In genomic region chr11:115209958-115210357, GRCm38 (mm10) we compare ENCODE assay signal across 17 mouse cellular contexts. TPM values are rescaled to one million over a fixed set of nuclear protein-coding genes. Genes with fewer than 3 reads are reported as not detected.
DNase-seq lines count a peak whose midpoint lies in the region; ATAC-seq and TF ChIP-seq lines count a peak whose summit lies in the region.
"Had no signal": no experiment of that assay in that cellular context is flagged by ENCODE, and none has a peak within 500 bp of the region (broad histone marks: within the 10 kb centered on the region; RNA-seq: fewer than 3 reads in every experiment).

No protein-coding gene starts in this region.

- peaks cover 23% of the 10 kb centered on the region for H3K4me1 ChIP-seq in heart, embryonic 13.5 days
- H3K4me1 ChIP-seq in midbrain, embryonic 13.5 days (replicated peaks): peaks cover 18% of the 10 kb centered on the region
- H3K4me1 ChIP-seq in midbrain, postnatal 0 days (ENCODE audit: insufficient read depth, low read length): no peaks in the 10 kb centered on the region
- H3K4me1 ChIP-seq in embryonic facial prominence, embryonic 14.5 days (ENCODE audit: control insufficient read depth, insufficient read depth, low read length): no peaks in the 10 kb centered on the region; the same call in 1 of the 2 replicates
- H3K4me1 ChIP-seq: intestine, embryonic 15.5 days had no signal

- H3K36me3 ChIP-seq in heart, embryonic 13.5 days: peaks cover 45% of the 10 kb centered on the region
- H3K36me3 ChIP-seq in midbrain, embryonic 13.5 days: peaks cover 48% of the 10 kb centered on the region
- H3K36me3 ChIP-seq in midbrain, postnatal 0 days (ENCODE audit: insufficient read depth, low read length): peaks cover 33% of the 10 kb centered on the region
- peaks cover 35% of the 10 kb centered on the region; the same call in 1 of the 2 replicates for H3K36me3 ChIP-seq in embryonic facial prominence, embryonic 14.5 days (ENCODE audit: control insufficient read depth, insufficient read depth, low read length)

- peaks cover 57% of the 10 kb centered on the region for H3K27me3 ChIP-seq in heart, embryonic 13.5 days (replicated peaks)
- no peaks in the 10 kb centered on the region for H3K27me3 ChIP-seq in midbrain, embryonic 13.5 days
- no peaks in the 10 kb centered on the region for H3K27me3 ChIP-seq in midbrain, postnatal 0 days (ENCODE audit: insufficient read depth, low read length)
- no peaks in the 10 kb centered on the region for H3K27me3 ChIP-seq in embryonic facial prominence, embryonic 14.5 days (replicated peaks; ENCODE audit: control insufficient read depth, insufficient read depth, low read length)
- H3K27me3 ChIP-seq: intestine, embryonic 15.5 days; liver, embryonic 15.5 days had no signal

- no peak for DNase-seq in heart, postnatal 36 days
- DNase-seq in midbrain, postnatal 0 days (ENCODE audit: low spot score): no peak
- no peak for DNase-seq in embryonic facial prominence, embryonic 14.5 days (ENCODE audit: low spot score)
- no peak for DNase-seq in right cerebral cortex, postnatal 36 days (ENCODE audit: low spot score in 2 of 2)
- no peak for DNase-seq in layer of hippocampus, adult 9-10 months (ENCODE audit: low spot score)
- DNase-seq: forebrain, postnatal 0 days; gastrocnemius, postnatal 10 days; layer of hippocampus, adult 9-11 months had no signal

- no peak overlapping the region for H3K4me2 ChIP-seq in heart, embryonic 13.5 days
- no peak overlapping the region for H3K4me2 ChIP-seq in midbrain, embryonic 13.5 days (replicated peaks)
- H3K4me2 ChIP-seq in midbrain, postnatal 0 days (ENCODE audit: low read depth, low read length, poor library complexity, severe bottlenecking): no peak overlapping the region
- H3K4me2 ChIP-seq in embryonic facial prominence, embryonic 14.5 days (ENCODE audit: low read depth, low read length): no peak overlapping the region
- H3K4me2 ChIP-seq: intestine, embryonic 15.5 days; liver, embryonic 15.5 days had no signal

- H3K27ac ChIP-seq in heart, embryonic 13.5 days (replicated peaks): no peak overlapping the region
- no peak overlapping the region for H3K27ac ChIP-seq in midbrain, embryonic 13.5 days
- no peak overlapping the region for H3K27ac ChIP-seq in midbrain, postnatal 0 days (ENCODE audit: low read depth, low read length)
- H3K27ac ChIP-seq in embryonic facial prominence, embryonic 14.5 days (replicated peaks; ENCODE audit: low read depth, low read length): no peak overlapping the region
- H3K27ac ChIP-seq: intestine, embryonic 15.5 days; kidney, postnatal 0 days; liver, embryonic 15.5 days had no signal

- no peak for ATAC-seq in heart, embryonic 13.5 days (ENCODE audit: extremely low read depth, insufficient number of reproducible peaks, low FRiP score, low TSS enrichment)
- ATAC-seq in midbrain, embryonic 13.5 days: no peak
- no peak for ATAC-seq in midbrain, postnatal 0 days (ENCODE audit: low FRiP score)
- ATAC-seq in embryonic facial prominence, embryonic 14.5 days (ENCODE audit: low read depth): no peak
- ATAC-seq: activated CD4-positive, CD25-positive, alpha-beta regulatory T cell, adult 4 months; CD4-positive, CD25-positive, alpha-beta regulatory T cell, adult 4 months; forebrain, postnatal 0 days; intestine, embryonic 15.5 days had no signal

- intact Hi-C loops in heart, postnatal 36 days (cut with DNase I): loop anchor here (10.0 kb wide), 1 partner anchor 255 kb away; the partner anchor contains the start of gene Slc16a5

- H3K4me3 ChIP-seq in heart, embryonic 13.5 days: no peak overlapping the region
- H3K4me3 ChIP-seq in midbrain, embryonic 13.5 days (replicated peaks): no peak overlapping the region
- H3K4me3 ChIP-seq in midbrain, postnatal 0 days (ENCODE audit: low read depth, low read length): no peak overlapping the region
- H3K4me3 ChIP-seq in embryonic facial prominence, embryonic 14.5 days (ENCODE audit: low read depth, low read length): no peak overlapping the region
- H3K4me3 ChIP-seq: intestine, embryonic 15.5 days; liver, embryonic 15.5 days had no signal

- WGBS in heart, embryonic 13.5 days: 74% methylated on average over 7 of the region's 7 CpGs
- WGBS in midbrain, embryonic 13.5 days: 77% methylated on average over 7 of the region's 7 CpGs
- WGBS in midbrain, postnatal 0 days: 71% methylated on average over 7 of the region's 7 CpGs
- whole genome bisulfite sequencing in embryonic facial prominence, embryonic 14.5 days: 74% methylated on average over 7 of the region's 7 CpGs

- no peak for TF ChIP-seq CTCF in midbrain, postnatal 0 days (IDR thresholded peaks at IDR 0.05)

- 0 out of 2 replicates have a peak overlapping the region, but pooled peaks have one; percentile 47 for H3K9ac ChIP-seq in heart, embryonic 13.5 days
- H3K9ac ChIP-seq in midbrain, embryonic 13.5 days (replicated peaks): peak overlapping the region; percentile 23; the same call in 1 of the 2 replicates
- no peak overlapping the region for H3K9ac ChIP-seq in midbrain, postnatal 0 days (replicated peaks; ENCODE audit: low read length, poor library complexity, severe bottlenecking)
- H3K9ac ChIP-seq in embryonic facial prominence, embryonic 14.5 days (ENCODE audit: low read depth, low read length): 0 out of 2 replicates have a peak overlapping the region, but pooled peaks have one; percentile 2
- H3K9ac ChIP-seq: forebrain, postnatal 0 days; intestine, embryonic 15.5 days; liver, embryonic 15.5 days had no signal

- H3K9me3 ChIP-seq in heart, embryonic 13.5 days: no peaks in the 10 kb centered on the region
- H3K9me3 ChIP-seq in midbrain, embryonic 13.5 days: no peaks in the 10 kb centered on the region
- no peaks in the 10 kb centered on the region for H3K9me3 ChIP-seq in midbrain, postnatal 0 days (ENCODE audit: low read length)
- no peaks in the 10 kb centered on the region for H3K9me3 ChIP-seq in embryonic facial prominence, embryonic 14.5 days (ENCODE audit: control insufficient read depth, low read length)
- H3K9me3 ChIP-seq: intestine, embryonic 15.5 days; liver, embryonic 15.5 days had no signal

RNA-seq across cellular contexts. Expression of gene Nat9, which starts 22.3 kb away (rescaled TPM):
- 13.8 and 19.0 TPM in 2 replicates for polyA plus RNA-seq in heart, embryonic 13.5 days (2015; fragmentation: Nextera tagmentation; extraction: Ambion mirVana)
- total RNA-seq in heart, postnatal 36 days (2021): 10 to 100 TPM; 19.8 to 28.0 TPM
- 20.9 and 23.7 TPM in 2 replicates for polyA plus RNA-seq in midbrain, embryonic 13.5 days (2015; fragmentation: Nextera tagmentation; extraction: Ambion mirVana)
- total RNA-seq in midbrain, postnatal 0 days (2014; rRNA removed): 13.0 and 19.3 TPM in 2 replicates
- polyA plus RNA-seq in midbrain, postnatal 0 days (2015; fragmentation: Nextera tagmentation; extraction: Ambion mirVana): 17.5 and 20.1 TPM in 2 replicates
- 20.0 and 23.3 TPM in 2 replicates for polyA plus RNA-seq in embryonic facial prominence, embryonic 14.5 days (2014; fragmentation: Nextera tagmentation; extraction: Ambion mirVana)

RNA-seq across cellular contexts. Expression of gene Tmem104, which starts 22.7 kb away (rescaled TPM):
- 7.1 and 7.7 TPM in 2 replicates for polyA plus RNA-seq in heart, embryonic 13.5 days (2015; fragmentation: Nextera tagmentation; extraction: Ambion mirVana)
- 10 to 100 TPM; 10.4 to 12.5 TPM for total RNA-seq in heart, postnatal 36 days (2021)
- polyA plus RNA-seq in midbrain, embryonic 13.5 days (2015; fragmentation: Nextera tagmentation; extraction: Ambion mirVana): 10.3 and 10.7 TPM in 2 replicates
- 7.8 and 8.5 TPM in 2 replicates for total RNA-seq in midbrain, postnatal 0 days (2014; rRNA removed)
- polyA plus RNA-seq in midbrain, postnatal 0 days (2015; fragmentation: Nextera tagmentation; extraction: Ambion mirVana): 12.2 and 12.9 TPM in 2 replicates
- polyA plus RNA-seq in embryonic facial prominence, embryonic 14.5 days (2014; fragmentation: Nextera tagmentation; extraction: Ambion mirVana): 12.5 and 14.9 TPM in 2 replicates

RNA-seq across cellular contexts. Expression of gene Slc9a3r1, which starts 46.8 kb away (rescaled TPM):
- polyA plus RNA-seq in heart, embryonic 13.5 days (2015; fragmentation: Nextera tagmentation; extraction: Ambion mirVana): 23.1 and 24.4 TPM in 2 replicates
- 10 to 100 TPM in 1 of 2 experiments, 1 to 10 TPM in 1; 9.9 to 10.5 TPM for total RNA-seq in heart, postnatal 36 days (2021)
- polyA plus RNA-seq in midbrain, embryonic 13.5 days (2015; fragmentation: Nextera tagmentation; extraction: Ambion mirVana): 30.4 and 34.3 TPM in 2 replicates
- 53.3 and 57.3 TPM in 2 replicates for total RNA-seq in midbrain, postnatal 0 days (2014; rRNA removed)
- polyA plus RNA-seq in midbrain, postnatal 0 days (2015; fragmentation: Nextera tagmentation; extraction: Ambion mirVana): 65.4 and 72.9 TPM in 2 replicates
- 40.6 and 43.5 TPM in 2 replicates for polyA plus RNA-seq in embryonic facial prominence, embryonic 14.5 days (2014; fragmentation: Nextera tagmentation; extraction: Ambion mirVana)

RNA-seq across cellular contexts. Expression of gene Grin2c, which starts 57.1 kb away (rescaled TPM):
- 0.04 TPM in 1 of 2 replicates, not detected in the other for polyA plus RNA-seq in heart, embryonic 13.5 days (2015; fragmentation: Nextera tagmentation; extraction: Ambion mirVana)
- under 1 TPM; 0.11 to 0.25 TPM for total RNA-seq in heart, postnatal 36 days (2021)
- 0.06 and 0.12 TPM in 2 replicates for polyA plus RNA-seq in midbrain, embryonic 13.5 days (2015; fragmentation: Nextera tagmentation; extraction: Ambion mirVana)
- 2.9 and 4.1 TPM in 2 replicates for total RNA-seq in midbrain, postnatal 0 days (2014; rRNA removed)
- 0.59 and 0.75 TPM in 2 replicates for polyA plus RNA-seq in midbrain, postnatal 0 days (2015; fragmentation: Nextera tagmentation; extraction: Ambion mirVana)
- polyA plus RNA-seq in embryonic facial prominence, embryonic 14.5 days (2014; fragmentation: Nextera tagmentation; extraction: Ambion mirVana): not detected in 2 replicates
- total RNA-seq: common myeloid progenitor, adult 5-6 weeks had no signal
- polyA plus RNA-seq: activated CD4-positive, CD25-positive, alpha-beta regulatory T cell, adult 4 months; CD4-positive, CD25-positive, alpha-beta regulatory T cell, adult 4 months; kidney, postnatal 0 days; stomach, embryonic 14.5 days had no signal
